9 mouse cellular contexts compared by ENCODE assay signal in the genomic region with DNA sequence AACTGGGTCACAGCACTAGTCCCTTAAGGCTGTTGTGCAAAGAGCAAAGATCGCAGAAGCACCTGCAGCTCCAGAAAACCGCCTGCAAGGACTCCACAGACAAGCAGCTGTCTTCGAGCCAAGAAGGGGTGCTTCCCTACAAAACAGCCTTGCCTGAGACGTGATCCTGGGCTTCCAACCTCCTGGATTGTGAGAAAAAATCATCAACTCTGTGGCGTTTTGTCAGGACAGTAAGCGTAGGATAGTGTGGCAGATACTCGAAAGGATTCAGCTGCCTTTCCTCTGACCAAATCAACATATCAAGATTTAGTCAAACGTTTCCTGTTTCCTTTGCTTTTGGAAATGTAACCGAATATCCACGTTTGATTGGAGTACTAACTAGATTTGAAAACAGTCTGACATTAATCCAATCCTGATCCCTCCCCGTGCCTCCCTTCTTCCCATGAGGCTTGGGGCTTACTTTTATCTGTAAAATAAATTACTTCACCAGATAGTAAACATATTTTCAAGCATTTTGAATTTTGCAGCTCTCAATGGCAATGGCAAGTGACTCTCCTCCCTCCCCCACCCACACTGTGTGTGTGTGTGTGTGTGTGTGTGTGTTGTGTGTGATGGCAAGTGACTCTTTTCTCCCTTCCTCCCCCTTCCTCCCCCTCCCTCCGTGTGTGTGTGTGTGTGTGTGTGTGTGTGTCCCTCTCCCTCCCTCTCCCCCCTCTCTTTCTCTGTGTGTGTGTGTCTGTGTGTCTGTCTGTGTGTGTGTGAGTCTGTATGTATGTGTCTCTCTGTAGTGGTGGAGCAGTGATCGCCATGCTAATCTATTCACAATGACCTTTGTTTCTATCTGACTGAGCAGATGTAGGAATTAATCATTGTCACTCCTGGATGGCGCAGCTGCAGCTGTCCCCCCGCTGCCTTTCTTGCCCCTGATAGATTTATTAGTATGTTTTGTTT. TPM values are rescaled to one million over a fixed set of nuclear protein-coding genes. Genes with fewer than 3 reads are reported as not detected.
DNase-seq lines count a peak whose midpoint lies in the region; ATAC-seq and TF ChIP-seq lines count a peak whose summit lies in the region.
"Had no signal": no experiment of that assay in that cellular context is flagged by ENCODE, and none has a peak within 500 bp of the region (broad histone marks: within the 10 kb centered on the region; RNA-seq: fewer than 3 reads in every experiment).

No protein-coding gene starts in this region.

- H3K27ac ChIP-seq in CH12.LX (ENCODE audit: insufficient read depth, low read depth): no peak overlapping the region
- H3K27ac ChIP-seq in hindbrain, embryonic 12.5 days: peak overlapping the region; percentile 90
- peak overlapping the region; percentile 44 for H3K27ac ChIP-seq in limb, embryonic 15.5 days
- peak overlapping the region; percentile 91 for H3K27ac ChIP-seq in thymus, adult 2 months (ENCODE audit: control insufficient read depth, insufficient read depth, low read length)
- H3K27ac ChIP-seq: macrophage had no signal

- 23% methylated on average over 14 of the region's 15 CpGs for WGBS in hindbrain, embryonic 12.5 days
- WGBS in limb, embryonic 15.5 days: 21% methylated on average over 15 of the region's 15 CpGs
- WGBS in thymus, adult 2 months: 13% methylated on average over 15 of the region's 15 CpGs

- TF ChIP-seq CTCF in CH12.LX (conservative IDR thresholded peaks at IDR 0.05 in 1 of 2, IDR thresholded peaks at IDR 0.05 in 1 of 2; ENCODE audit: low read depth in 2 of 2, low read length in 2 of 2): no peak
- TF ChIP-seq CTCF in thymus, adult 2 months (IDR thresholded peaks at IDR 0.05; ENCODE audit: borderline replicate concordance, control insufficient read depth, extremely low read depth, insufficient read depth, low read length, poor library complexity): no peak

- dilution Hi-C loops in CH12.LX (cut with MboI; ENCODE audit: extremely low pct_ligation_motif_present, extremely low pct_unique_long_range_greater_than_20kb, low sequenced_read_pairs): no loop called here

- H3K79me2 ChIP-seq in CH12.LX (replicated peaks; ENCODE audit: control insufficient read depth, extremely low read depth, insufficient read depth, poor library complexity, severe bottlenecking): no peaks in the 10 kb centered on the region

- TF ChIP-seq EP300 in CH12.LX (IDR thresholded peaks at IDR 0.05; ENCODE audit: low read length): no peak

- no peak for TF ChIP-seq RAD21 in CH12.LX (IDR thresholded peaks at IDR 0.05; ENCODE audit: low read depth, low read length)

- no peaks in the 10 kb centered on the region for H3K36me3 ChIP-seq in CH12.LX (replicated peaks in 1 of 2; ENCODE audit: control insufficient read depth in 1 of 2, insufficient read depth in 1 of 2, low read length in 1 of 2)
- H3K36me3 ChIP-seq in hindbrain, embryonic 12.5 days: no peaks in the 10 kb centered on the region
- no peaks in the 10 kb centered on the region for H3K36me3 ChIP-seq in limb, embryonic 15.5 days
- H3K36me3 ChIP-seq in thymus, adult 2 months (ENCODE audit: control insufficient read depth, insufficient read depth, low read length): no peaks in the 10 kb centered on the region

- peak; percentile 37 for DNase-seq in 416B (ENCODE audit: low read depth)
- DNase-seq in CH12.LX (ENCODE audit: extremely low read depth): no peak
- peak; percentile 63 for DNase-seq in thymus, adult 2 months
- no peak for DNase-seq in layer of hippocampus, postnatal 10 days (ENCODE audit: low spot score in 2 of 2)
- no peak for DNase-seq in left cerebral cortex, adult 8-10 months (ENCODE audit: low spot score in 2 of 2)
- no peak for DNase-seq in urinary bladder, adult 18-20 months (ENCODE audit: low spot score in 2 of 2)

- H3K9ac ChIP-seq in CH12.LX (ENCODE audit: insufficient read depth, low read depth): no peak overlapping the region
- H3K9ac ChIP-seq in hindbrain, embryonic 12.5 days: peak overlapping the region; percentile 35
- no peak overlapping the region for H3K9ac ChIP-seq in limb, embryonic 15.5 days

- no peaks in the 10 kb centered on the region for H3K27me3 ChIP-seq in CH12.LX (replicated peaks)
- no peaks in the 10 kb centered on the region for H3K27me3 ChIP-seq in hindbrain, embryonic 12.5 days
- no peaks in the 10 kb centered on the region for H3K27me3 ChIP-seq in limb, embryonic 15.5 days
- H3K27me3 ChIP-seq in thymus, adult 2 months (ENCODE audit: control insufficient read depth, insufficient read depth, low read length): no peaks in the 10 kb centered on the region

- no peak overlapping the region; the same call in 1 of the 2 replicates for H3K4me2 ChIP-seq in CH12.LX (ENCODE audit: insufficient read depth, low read depth, poor library complexity, severe bottlenecking)
- H3K4me2 ChIP-seq in hindbrain, embryonic 12.5 days (replicated peaks): peak overlapping the region; percentile 24
- H3K4me2 ChIP-seq in limb, embryonic 15.5 days: 0 out of 2 replicates have a peak overlapping the region, but pooled peaks have one; percentile 13

- in situ Hi-C loops in CH12.LX (cut with MboI; ENCODE audit: low pct_ligation_motif_present, low pct_unique_long_range_greater_than_20kb, low sequenced_read_pairs): no loop called here

- peak; percentile 92 for ATAC-seq in hindbrain, embryonic 12.5 days (ENCODE audit: low FRiP score)
- no peak for ATAC-seq in limb, embryonic 15.5 days (ENCODE audit: insufficient number of reproducible peaks, low FRiP score, low TSS enrichment, low read depth)

- peak overlapping the region in 1 of 3 experiments; percentile 12 for H3K4me3 ChIP-seq in CH12.LX (replicated peaks in 1 of 3; ENCODE audit: low read depth in 2 of 3, low read length in 2 of 3, poor library complexity in 1 of 3)
- H3K4me3 ChIP-seq in hindbrain, embryonic 12.5 days: no peak overlapping the region
- no peak overlapping the region for H3K4me3 ChIP-seq in limb, embryonic 15.5 days
- peak overlapping the region; percentile 33 for H3K4me3 ChIP-seq in thymus, adult 2 months (ENCODE audit: control insufficient read depth, insufficient read depth, low read length)

- peaks cover 0 to 3% of the 10 kb centered on the region in 2 experiments; a peak in 2 of 4 replicates for H3K4me1 ChIP-seq in CH12.LX (ENCODE audit: control insufficient read depth in 1 of 2, insufficient read depth in 2 of 2)
- peaks cover 19% of the 10 kb centered on the region for H3K4me1 ChIP-seq in hindbrain, embryonic 12.5 days
- H3K4me1 ChIP-seq in limb, embryonic 15.5 days: peaks cover 20% of the 10 kb centered on the region
- peaks cover 13% of the 10 kb centered on the region for H3K4me1 ChIP-seq in thymus, adult 2 months (replicated peaks; ENCODE audit: control insufficient read depth, insufficient read depth, low read length)

- TF ChIP-seq POLR2A in CH12.LX (IDR thresholded peaks at IDR 0.05; ENCODE audit: low read depth, low read length): no peak
- TF ChIP-seq POLR2A in thymus, adult 2 months (IDR thresholded peaks at IDR 0.05; ENCODE audit: control insufficient read depth, extremely low read depth, insufficient read depth, low read length, poor library complexity): peak; percentile 45

- no peaks in the 10 kb centered on the region for H3K9me3 ChIP-seq in CH12.LX (replicated peaks; ENCODE audit: low read length)
- no peaks in the 10 kb centered on the region for H3K9me3 ChIP-seq in hindbrain, embryonic 12.5 days (replicated peaks)
- H3K9me3 ChIP-seq in limb, embryonic 15.5 days: no peaks in the 10 kb centered on the region

TF ChIP-seq in CH12.LX, 34 proteins besides CTCF, POLR2A, EP300 and RAD21:
- TF ChIP-seq CHD2 (IDR thresholded peaks at IDR 0.05; ENCODE audit: low read length) (peak; percentile 18; the same call in 1 of the 2 replicates), ETS1 (conservative IDR thresholded peaks at IDR 0.05; ENCODE audit: low read depth, low read length) (no peak), MAZ (IDR thresholded peaks at IDR 0.05; ENCODE audit: low read depth, low read length) (peak; percentile 62; the same call in 1 of the 2 replicates)

RNA-seq across cellular contexts. Expression of a gene that starts 47.3 kb away (rescaled TPM):
- total RNA-seq in CH12.LX (2012; rRNA removed) (0.04 and 0.08 TPM in 2 replicates), CH12.LX (2014; rRNA removed) (0.11 TPM in 1 of 2 replicates, not detected in the other)
- 0.05 and 0.09 TPM in 2 replicates for polyA plus RNA-seq in CH12.LX (2012; ENCODE audit: insufficient read length, low read depth)
- 5.4 and 5.6 TPM in 2 replicates for polyA plus RNA-seq in hindbrain, embryonic 12.5 days (2016; fragmentation: Nextera tagmentation; extraction: Ambion mirVana)
- polyA plus RNA-seq in limb, embryonic 15.5 days (2015; fragmentation: Nextera tagmentation; extraction: Ambion mirVana): 0.38 and 0.47 TPM in 2 replicates
- 0.08 and 0.09 TPM in 2 replicates for polyA plus RNA-seq in thymus, adult 2 months (2012; rRNA removed)
- 1 to 10 TPM; 1.4 to 1.5 TPM for total RNA-seq in layer of hippocampus, postnatal 10 days (2021)
- under 1 TPM; 0.57 to 0.77 (median 0.58) TPM for total RNA-seq in left cerebral cortex, adult 8-10 months (2022)
- polyA plus RNA-seq: macrophage had no signal

Comparison
In these comparisons a context has a peak if more than half of its experiments do, and no peak if none do; other contexts are left out.
1. DNase-seq: peak in 416B (single experiment) and thymus, adult 2 months (single experiment); none in CH12.LX (single experiment), layer of hippocampus, postnatal 10 days (0 of 2), left cerebral cortex, adult 8-10 months (0 of 2) and urinary bladder, adult 18-20 months (0 of 2).